Mouse (Mus musculus) 3134 (cell line): ENCODE measurements around the gene Reep6.

Experiments
- DNase-seq: peaks from one replicate; pipeline ENCODE4 v3.0.0-alpha.2; 2011; ENCODE audit warnings: low spot score; ENCODE audit not compliant: insufficient read length; ENCODE audit errors: extremely low read depth

The Reep6 gene

GRCm38 (mm10) chr10:80300672-80301181 is 29.0 kb upstream of the Reep6 start:
- DNase-seq = no peak

- DNase-seq = no peak
Measured at GRCm38 (mm10) chr10:80301256-80302081, 28.3 kb upstream of the Reep6 start.

- DNase-seq = no peak
Measured at GRCm38 (mm10) chr10:80302082-80302355, 27.7 kb upstream of the Reep6 start.

DNA sequence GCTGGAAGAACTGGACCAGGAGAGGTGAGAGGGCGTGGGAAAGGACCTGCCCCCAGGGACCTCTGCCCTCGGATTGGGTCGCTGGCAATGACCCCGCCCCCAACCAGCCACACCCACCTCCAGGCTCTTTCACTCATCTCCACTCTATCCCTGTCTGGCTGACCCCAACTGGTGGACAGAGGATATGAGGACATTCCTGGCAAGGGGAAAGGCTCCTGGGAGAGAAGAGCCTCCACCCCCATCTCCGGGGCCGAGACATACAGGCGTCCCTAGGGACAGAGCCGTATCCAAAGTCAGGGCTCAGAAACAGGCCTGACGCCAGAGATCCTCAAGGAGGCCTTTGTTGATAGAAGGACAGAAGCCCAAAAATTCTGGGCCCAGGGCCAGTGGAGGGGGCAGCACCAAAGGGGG is 27.3 kb upstream of the Reep6 start:
- DNase-seq = peak; percentile 73

DNA sequence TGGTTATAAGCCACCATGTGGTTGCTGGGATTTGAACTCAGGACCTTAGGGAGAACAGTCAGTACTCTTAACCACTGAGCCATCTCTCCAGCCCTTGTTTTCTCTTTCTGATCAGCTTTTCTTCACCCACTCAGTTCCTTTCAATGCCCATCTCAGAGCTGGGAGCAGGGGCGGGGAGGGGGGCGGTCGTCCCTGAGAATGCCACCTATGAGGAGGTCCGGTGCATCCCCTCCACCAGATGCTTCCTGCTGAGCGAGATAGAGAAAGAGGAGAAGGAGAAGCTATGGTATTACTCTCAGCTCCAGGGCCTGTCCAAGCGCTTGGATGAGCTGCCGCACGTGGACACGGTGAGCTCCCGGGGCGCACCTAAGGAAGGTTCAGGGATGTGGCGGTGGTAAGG is 25.3 kb upstream of the Reep6 start:
- DNase-seq = no peak

DNA sequence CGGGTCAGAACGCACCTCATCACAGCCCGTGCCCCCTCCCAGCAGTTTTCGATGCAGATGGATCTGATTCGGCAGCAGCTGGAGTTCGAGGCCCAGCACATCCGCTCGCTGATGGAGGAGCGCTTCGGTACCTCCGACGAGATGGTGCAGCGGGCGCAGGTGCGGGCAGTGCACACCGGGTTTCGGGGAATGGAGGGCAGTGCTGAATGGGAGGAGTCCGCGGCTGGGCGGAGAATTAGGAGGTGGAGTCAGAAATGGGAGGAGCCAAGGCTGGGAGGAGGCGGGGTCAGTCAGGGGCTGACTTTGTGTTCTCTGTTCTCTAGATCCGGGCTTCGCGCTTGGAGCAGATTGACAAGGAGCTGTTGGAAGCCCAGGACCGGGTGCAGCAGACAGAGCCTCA is 24.9 kb upstream of the Reep6 start:
- DNase-seq = no peak

- DNase-seq = no peak
Measured at GRCm38 (mm10) chr10:80311560-80311959, 18.2 kb upstream of the Reep6 start.

DNA sequence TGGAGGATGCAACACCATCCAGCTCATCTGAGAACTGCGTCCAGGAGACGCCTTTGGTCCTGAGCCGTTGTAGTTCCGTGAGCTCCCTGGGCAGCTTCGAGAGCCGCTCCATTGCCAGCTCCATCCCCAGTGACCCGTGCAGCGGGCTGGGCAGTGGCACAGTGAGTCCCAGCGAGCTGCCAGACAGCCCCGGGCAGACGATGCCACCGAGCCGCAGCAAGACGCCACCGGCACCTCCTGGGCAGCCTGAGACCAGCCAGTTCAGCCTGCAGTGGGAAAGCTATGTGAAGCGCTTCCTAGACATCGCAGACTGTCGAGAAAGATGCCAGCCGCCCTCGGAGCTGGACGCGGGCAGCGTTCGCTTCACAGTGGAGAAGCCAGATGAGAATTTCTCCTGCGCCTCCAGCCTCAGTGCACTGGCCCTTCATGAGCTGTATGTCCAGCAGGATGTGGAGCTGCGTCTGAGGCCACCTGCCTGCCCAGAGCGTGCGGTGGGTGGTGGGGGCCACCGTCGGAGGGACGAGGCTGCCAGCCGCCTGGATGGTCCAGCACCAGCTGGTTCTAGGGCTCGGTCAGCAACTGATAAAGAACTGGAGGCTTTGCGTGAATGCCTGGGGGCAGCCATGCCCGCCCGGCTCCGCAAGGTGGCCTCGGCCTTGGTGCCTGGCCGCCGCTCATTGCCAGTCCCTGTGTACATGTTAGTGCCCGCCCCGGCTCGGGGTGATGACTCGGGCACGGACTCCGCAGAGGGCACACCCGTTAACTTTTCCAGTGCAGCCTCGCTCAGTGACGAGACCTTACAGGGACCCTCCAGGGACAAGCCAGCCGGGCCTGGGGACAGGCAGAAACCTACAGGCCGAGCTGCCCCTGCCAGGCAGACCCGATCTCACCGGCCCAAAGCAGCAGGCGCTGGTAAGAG is 16.9 kb upstream of the Reep6 start:
- no peak for DNase-seq

DNA sequence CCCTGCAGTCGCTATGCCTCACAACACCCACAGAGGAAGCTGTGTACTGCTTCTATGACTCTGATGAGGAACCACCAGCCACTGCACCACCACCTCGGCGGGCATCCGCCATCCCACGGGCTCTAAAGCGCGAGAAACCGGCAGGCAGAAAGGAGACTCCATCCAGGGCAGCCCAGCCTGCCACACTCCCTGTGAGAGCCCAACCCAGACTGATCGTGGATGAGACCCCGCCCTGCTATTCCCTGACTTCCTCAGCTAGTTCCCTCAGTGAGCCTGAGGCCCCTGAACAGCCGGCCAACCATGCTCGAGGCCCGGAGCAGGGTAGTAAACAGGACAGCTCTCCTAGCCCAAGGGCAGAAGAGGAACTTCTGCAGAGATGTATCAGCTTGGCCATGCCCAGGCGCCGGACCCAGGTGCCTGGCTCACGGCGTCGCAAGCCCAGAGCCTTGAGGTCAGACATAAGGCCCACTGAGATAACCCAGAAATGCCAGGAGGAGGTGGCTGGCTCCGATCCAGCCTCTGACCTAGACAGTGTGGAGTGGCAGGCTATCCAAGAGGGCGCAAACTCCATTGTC is 16.0 kb upstream of the Reep6 start:
- no peak for DNase-seq

DNA sequence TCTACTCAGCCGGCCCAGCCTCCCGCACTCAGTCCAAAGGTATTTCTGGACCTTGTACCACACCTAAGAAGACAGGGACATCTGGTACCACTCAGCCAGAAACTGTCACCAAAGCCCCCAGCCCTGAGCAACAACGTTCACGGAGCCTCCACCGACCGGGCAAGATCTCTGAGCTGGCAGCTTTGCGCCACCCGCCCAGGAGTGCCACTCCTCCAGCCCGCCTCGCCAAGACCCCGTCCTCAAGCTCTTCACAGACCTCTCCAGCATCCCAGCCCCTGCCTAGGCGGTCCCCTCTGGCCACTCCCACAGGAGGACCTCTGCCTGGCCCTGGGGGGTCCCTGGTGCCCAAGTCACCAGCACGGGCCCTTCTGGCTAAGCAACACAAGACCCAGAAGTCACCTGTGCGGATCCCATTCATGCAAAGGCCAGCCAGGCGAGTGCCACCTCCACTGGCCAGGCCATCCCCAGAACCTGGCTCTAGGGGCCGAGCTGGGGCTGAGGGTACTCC is 15.2 kb upstream of the Reep6 start:
- DNase-seq = no peak

DNA sequence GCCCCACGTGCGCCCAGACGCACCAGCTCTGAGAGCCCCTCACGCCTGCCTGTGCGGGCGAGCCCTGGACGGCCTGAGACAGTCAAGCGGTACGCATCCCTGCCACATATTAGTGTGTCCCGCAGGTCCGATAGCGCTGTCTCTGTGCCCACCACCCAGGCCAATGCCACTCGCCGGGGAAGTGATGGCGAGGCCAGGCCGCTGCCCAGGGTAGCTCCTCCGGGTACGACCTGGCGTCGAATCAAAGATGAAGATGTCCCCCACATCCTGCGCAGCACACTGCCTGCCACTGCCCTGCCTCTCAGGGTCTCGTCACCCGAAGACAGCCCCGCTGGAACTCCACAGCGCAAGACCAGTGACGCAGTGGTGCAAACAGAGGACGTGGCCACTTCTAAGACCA is 14.4 kb upstream of the Reep6 start:
- DNase-seq = no peak

DNA sequence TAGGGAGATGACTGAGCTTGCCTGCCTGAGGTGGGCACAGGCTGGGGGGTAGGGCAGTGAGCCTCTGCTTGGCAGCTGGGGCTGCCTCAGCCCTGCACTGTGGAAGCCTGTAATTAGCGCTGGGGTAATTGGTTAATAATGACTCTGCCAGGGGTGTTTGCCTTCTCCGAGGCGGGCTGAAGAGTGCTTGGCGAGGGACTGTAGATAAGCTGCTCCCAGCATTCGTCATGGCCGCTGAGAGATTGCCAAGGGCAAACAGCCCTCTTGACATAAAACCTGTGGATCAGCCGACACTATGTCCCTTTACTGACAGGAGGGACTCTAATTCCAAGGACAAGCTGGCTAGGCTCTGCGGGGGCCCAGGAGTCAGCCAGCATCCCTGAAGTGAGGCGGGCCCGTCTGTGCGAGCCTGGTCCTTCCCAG is 13.4 kb upstream of the Reep6 start:
- no peak for DNase-seq

DNA sequence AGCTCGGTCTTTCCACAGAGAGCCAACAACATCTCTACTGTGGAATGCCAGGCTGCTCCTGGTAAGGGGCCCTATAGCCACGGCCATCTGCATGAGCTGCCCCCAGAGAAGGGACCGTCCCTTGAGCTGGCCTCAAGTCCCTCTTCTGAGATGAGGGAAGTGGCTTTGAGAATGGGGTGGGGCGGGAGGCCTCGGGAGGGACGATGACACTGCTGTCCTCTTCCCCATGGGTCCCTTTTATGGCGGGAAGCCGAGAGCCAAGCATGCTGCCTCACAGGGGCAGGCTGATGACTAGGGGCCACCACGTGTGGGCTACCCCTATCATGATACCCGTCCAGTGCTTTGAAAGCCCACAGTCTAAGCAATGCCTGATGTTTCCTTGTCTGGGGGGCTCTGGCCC is 12.7 kb upstream of the Reep6 start:
- DNase-seq = no peak

DNA sequence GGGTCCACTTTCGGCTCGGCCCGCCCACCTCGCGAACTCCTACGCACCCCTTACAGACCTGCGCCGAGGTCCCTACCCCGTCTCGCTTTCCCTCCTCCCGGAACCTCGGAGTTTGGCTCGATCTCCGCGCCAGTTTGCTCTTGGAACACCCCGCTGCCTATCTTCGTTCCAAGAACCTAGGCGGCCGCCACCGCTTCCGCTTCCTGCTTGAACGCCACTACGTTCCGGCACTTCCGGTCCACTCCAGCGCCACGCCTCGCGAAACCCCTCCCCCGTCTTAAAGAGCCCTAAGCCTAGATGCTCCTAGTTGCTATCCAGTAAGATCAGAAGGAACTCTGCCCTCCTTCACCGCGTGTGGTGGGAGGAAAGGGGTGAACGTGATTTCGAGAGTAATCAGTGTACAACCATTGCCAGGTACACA is 9.4 kb upstream of the Reep6 start, which contains the start of gene 2310011J03Rik:
TSS of gene 2310011J03Rik (minus strand) at position 198 of the 421 bp plus-strand sequence.
- DNase-seq = peak; percentile 94

DNA sequence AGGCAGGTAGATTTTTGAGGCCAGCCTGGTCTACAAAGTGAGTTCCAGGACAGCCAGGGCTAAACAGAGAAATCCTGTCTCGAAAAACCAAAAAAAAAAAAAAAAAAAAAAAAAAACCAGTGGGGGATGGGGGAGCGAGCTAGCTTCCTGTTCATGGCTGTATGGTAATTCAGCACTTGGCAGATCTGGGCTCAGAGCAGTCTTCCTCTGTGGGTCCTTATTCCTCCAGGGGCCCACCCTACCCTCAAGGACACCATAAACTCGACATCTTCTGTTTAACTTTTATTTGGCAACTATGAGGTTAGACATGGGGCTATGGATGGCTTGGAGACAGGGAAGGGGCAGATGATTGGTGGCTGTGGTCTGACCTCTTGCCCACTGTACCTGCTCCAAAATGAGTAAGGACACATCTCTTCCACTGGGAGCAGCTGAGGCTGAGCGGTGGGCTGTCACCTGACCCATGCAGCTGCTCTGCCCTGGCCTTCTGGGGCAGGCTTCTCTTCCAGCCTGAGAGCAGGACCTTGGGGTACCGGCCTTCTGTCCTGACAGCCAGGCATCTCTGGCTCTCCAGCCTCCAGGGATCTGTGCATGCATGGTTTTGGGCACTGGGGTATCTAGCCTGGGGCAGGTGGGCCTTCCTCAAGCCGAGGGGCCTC is 8.6 kb upstream of the Reep6 start:
- no peak for DNase-seq

DNA sequence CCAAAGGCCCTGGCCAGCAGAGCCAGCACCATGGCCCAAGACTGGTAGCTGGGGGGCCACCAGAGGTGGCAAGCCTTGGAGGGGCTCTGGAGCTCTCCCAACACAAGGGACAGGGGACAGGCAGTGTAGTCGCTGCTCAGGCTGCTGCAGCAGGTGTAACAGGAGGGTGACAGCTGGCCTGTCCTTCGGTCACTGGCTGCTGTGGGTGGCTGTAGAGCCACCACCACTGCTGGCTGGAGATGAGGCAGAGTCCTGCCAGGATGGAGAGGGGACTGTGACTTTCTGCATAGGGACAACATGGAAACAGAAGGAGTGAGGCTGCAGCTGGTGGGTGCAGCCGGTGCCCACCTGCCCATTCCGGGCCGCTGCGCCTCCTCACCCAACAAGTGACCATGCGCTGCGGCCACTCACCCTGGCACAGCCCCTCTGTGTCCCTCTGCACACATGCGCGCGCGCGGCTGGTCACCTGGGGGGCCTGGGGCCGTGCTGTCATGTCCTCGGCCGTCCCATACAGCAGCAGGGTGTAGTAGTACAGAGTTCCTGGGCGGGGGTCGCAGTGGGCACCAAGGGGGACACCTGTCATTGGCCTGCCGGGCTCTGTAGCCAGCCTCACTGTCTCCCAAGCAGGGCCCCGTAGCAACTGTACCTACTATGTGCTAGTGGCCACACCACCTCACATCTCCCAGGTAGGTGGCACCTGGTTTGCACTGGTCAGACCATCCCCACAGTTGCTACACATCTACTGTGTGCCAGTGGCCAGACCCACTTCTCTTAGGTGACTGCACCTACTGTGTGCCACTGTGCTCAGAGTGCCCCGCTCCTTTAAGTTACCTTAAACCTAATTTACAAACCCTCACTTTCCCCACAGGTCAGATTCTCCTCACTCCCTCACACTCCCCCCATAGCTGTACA is 7.8 kb upstream of the Reep6 start:
- no peak for DNase-seq

DNA sequence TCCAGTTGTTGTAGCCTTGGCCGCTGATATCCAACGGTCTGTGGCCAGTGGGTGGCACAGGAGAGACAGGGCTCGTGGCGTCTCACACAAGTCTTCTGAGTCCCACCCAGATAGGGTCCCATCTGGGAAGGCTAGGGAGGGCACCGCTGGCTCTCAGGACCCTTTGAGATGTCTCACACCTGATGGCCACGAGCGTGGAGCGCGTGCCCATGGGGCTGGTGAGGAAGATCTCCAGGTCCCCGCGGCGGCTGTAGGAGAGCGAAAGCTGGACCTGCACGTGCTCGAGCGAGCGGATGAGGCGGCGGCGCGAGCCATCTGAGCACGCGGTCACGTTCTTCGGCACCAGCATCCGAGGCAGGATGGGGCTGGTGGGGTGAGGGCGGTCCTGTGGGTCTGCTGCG is 6.9 kb upstream of the Reep6 start:
- peak; percentile 74 for DNase-seq

GRCm38 (mm10) chr10:80323261-80324119 is 6.3 kb upstream of the Reep6 start:
- DNase-seq = peak; percentile 89
